Mouse (Mus musculus): ENCODE results near the gene Tinag. TPM values are rescaled to one million over a fixed set of nuclear protein-coding genes. Genes with fewer than 3 reads are reported as not detected.
"Not testable (repeated sequence)": the region's sequence is repeated elsewhere in the genome, so short reads cannot be mapped to it uniquely, and the experiment has no call there.

The Tinag gene
- not detected in 2 replicates for polyA plus RNA-seq (2012; ENCODE audit: insufficient read depth, insufficient read length, low replicate concordance, missing spikeins)

GRCm38 (mm10) chr9:77045585-77045984 lies at the start of gene Tinag:
Gene Tinag (minus strand): TSS chr9:77045794.
- H3K4me3 ChIP-seq (ENCODE audit: insufficient read depth, low read depth, low read length) = no peak within 1 kb of the TSS
- WGBS = 79% methylated on average over 2 of the region's 2 CpGs
- H3K27ac ChIP-seq (ENCODE audit: insufficient read depth, low read depth, low read length) = no peak within 1 kb of the TSS
- TF ChIP-seq CTCF (IDR thresholded peaks at IDR 0.05; ENCODE audit: insufficient read depth, low read depth, low read length) (no peak), POLR2A (IDR thresholded peaks at IDR 0.05; ENCODE audit: insufficient read depth, low read depth, low read length) (no peak)
- H3K4me1 ChIP-seq (ENCODE audit: control insufficient read depth, insufficient read depth, low read length) = no peaks in the 10 kb centered on the region

- H3K4me1 ChIP-seq (ENCODE audit: control insufficient read depth, insufficient read depth, low read length); H3K4me3 ChIP-seq (ENCODE audit: insufficient read depth, low read depth, low read length); H3K27ac ChIP-seq (ENCODE audit: insufficient read depth, low read depth, low read length): not testable (repeated sequence)
- 81% methylated on average over 1 of the region's 1 CpGs for WGBS
These were observed 37.6 kb upstream of the Tinag start for GRCm38 (mm10) chr9:77083221-77083620.

DNA sequence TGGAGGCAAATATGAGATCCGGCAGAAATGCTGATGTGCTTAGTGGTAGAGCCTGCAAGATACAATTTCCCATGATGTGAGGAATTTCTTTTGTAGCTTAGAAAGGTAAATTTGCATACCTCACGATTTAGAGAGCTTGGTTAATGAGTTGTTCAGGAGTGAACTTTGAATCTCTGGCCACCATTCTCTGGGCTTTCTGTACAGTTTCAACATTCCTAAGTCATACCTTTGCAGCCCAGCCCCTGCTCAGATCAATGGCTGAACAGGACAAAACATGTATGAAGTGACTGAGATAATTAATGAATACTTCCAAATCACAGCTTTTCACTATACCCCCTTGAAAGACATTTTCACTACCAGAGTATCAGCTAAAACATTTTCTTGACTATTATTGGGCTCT lies 26.1 kb upstream of the Tinag start:
- TF ChIP-seq POLR2A (IDR thresholded peaks at IDR 0.05; ENCODE audit: insufficient read depth, low read depth, low read length) (no peak), CTCF (IDR thresholded peaks at IDR 0.05; ENCODE audit: insufficient read depth, low read depth, low read length) (no peak)
- WGBS = 74% methylated on average over 2 of the region's 2 CpGs
- Histone ChIP-seq H3K4me1 (ENCODE audit: control insufficient read depth, insufficient read depth, low read length) (no peaks in the 10 kb centered on the region), H3K27ac (ENCODE audit: insufficient read depth, low read depth, low read length) (no peak overlapping the region), H3K4me3 (ENCODE audit: insufficient read depth, low read depth, low read length) (no peak overlapping the region)

GRCm38 (mm10) chr9:77056611-77057010 lies 11.0 kb upstream of the Tinag start:
- H3K4me3 ChIP-seq (ENCODE audit: insufficient read depth, low read depth, low read length) = no peak overlapping the region
- 74% methylated on average over 4 of the region's 4 CpGs for WGBS
- H3K27ac ChIP-seq (ENCODE audit: insufficient read depth, low read depth, low read length) = no peak overlapping the region
- H3K4me1 ChIP-seq (ENCODE audit: control insufficient read depth, insufficient read depth, low read length) = no peaks in the 10 kb centered on the region
- TF ChIP-seq POLR2A (IDR thresholded peaks at IDR 0.05; ENCODE audit: insufficient read depth, low read depth, low read length) = no peak
- TF ChIP-seq CTCF (IDR thresholded peaks at IDR 0.05; ENCODE audit: insufficient read depth, low read depth, low read length) = no peak

DNA sequence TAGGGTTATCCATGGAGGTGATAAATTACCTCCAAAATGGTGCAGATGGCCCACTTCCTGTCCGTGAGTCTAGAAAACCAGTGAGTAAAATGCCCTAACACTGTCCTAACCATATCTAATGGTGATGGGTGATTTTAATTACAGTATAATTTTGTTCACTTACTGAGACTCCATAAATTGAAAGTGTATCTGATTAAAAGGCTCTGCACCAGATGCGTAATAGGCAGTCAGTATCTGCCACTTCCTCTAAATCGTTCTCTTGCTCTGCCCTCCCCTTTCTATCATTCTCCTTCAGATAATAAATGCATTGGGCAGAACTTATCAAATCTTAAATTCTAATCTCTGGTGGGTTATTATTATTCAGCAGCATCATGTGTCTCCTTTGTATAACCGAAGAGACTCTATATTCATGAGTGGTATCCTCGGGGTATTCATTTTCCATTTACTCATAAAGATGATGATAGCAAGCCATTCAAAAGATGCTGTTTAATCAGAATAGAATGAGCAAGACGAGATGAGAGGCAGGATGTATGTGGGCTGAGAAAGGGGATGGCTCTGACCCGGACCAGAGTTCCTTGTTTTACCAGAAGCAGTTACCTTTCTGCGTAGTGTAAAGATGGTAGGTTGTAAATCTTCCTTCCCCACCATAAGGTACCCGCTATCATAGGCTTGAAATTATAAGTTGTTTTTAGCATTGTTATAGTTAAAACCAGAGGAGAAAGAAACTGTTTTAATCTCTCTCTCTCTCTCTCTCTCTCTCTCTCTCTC lies 9.0 kb upstream of the Tinag start:
- Histone ChIP-seq H3K27ac (ENCODE audit: insufficient read depth, low read depth, low read length) (no peak overlapping the region), H3K4me1 (ENCODE audit: control insufficient read depth, insufficient read depth, low read length) (no peaks in the 10 kb centered on the region), H3K4me3 (ENCODE audit: insufficient read depth, low read depth, low read length) (no peak overlapping the region)
- WGBS = 76% methylated on average over 9 of the region's 9 CpGs
- TF ChIP-seq POLR2A (IDR thresholded peaks at IDR 0.05; ENCODE audit: insufficient read depth, low read depth, low read length) = no peak
- TF ChIP-seq CTCF (IDR thresholded peaks at IDR 0.05; ENCODE audit: insufficient read depth, low read depth, low read length) = no peak

DNA sequence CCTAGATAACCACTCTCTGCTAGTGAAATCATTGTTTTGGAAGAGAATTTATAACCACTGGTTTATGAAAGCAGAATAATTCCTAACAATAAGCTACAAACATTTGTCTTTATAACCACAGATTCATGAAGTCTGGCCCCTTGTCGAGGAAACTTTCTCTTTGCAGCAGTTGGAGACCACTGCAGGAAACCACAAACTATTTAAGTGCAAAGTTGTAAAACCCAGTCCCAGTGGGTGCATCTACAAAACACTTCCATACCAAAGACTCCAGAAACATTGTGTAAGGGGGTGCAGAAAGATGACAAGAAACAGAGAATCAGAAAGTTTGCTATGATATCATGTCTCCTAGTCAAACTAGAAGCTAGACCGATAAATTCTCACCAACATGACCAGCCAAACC lies 5.8 kb upstream of the Tinag start:
- TF ChIP-seq CTCF (IDR thresholded peaks at IDR 0.05; ENCODE audit: insufficient read depth, low read depth, low read length) (no peak), POLR2A (IDR thresholded peaks at IDR 0.05; ENCODE audit: insufficient read depth, low read depth, low read length) (no peak)
- no peak overlapping the region for H3K4me3 ChIP-seq (ENCODE audit: insufficient read depth, low read depth, low read length)
- no peak overlapping the region for H3K27ac ChIP-seq (ENCODE audit: insufficient read depth, low read depth, low read length)
- no peaks in the 10 kb centered on the region for H3K4me1 ChIP-seq (ENCODE audit: control insufficient read depth, insufficient read depth, low read length)
- WGBS = 83% methylated on average over 2 of the region's 2 CpGs

DNA sequence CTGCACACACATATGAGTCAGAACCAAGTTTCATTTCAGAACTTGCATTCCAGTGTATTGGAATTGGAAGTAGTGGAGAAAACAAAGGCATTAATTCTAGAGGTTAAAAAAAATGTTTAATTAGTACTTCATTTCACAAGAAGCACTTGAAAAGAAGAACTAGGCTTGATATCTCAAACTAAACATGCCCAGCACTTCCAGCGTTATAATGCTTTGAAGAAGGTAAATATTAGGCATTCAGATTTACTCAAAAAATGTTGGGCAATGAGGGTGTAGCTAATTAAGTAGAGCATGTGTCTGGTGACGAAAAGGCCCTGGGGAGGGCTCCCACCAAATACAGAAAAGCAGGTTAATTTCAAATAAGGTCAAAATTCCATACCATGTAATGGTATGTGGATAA lies 4.1 kb upstream of the Tinag start:
- H3K4me3 ChIP-seq (ENCODE audit: insufficient read depth, low read depth, low read length) = no peak overlapping the region
- TF ChIP-seq CTCF (IDR thresholded peaks at IDR 0.05; ENCODE audit: insufficient read depth, low read depth, low read length) (no peak), POLR2A (IDR thresholded peaks at IDR 0.05; ENCODE audit: insufficient read depth, low read depth, low read length) (no peak)
- no peak overlapping the region for H3K27ac ChIP-seq (ENCODE audit: insufficient read depth, low read depth, low read length)
- no peaks in the 10 kb centered on the region for H3K4me1 ChIP-seq (ENCODE audit: control insufficient read depth, insufficient read depth, low read length)
- 41% methylated on average over 2 of the region's 2 CpGs for WGBS

GRCm38 (mm10) chr9:77046067-77046715 lies 597 bp upstream of the Tinag start:
- no peak for TF ChIP-seq CTCF (IDR thresholded peaks at IDR 0.05; ENCODE audit: insufficient read depth, low read depth, low read length)
- no peak for TF ChIP-seq POLR2A (IDR thresholded peaks at IDR 0.05; ENCODE audit: insufficient read depth, low read depth, low read length)
- no peak overlapping the region for H3K4me3 ChIP-seq (ENCODE audit: insufficient read depth, low read depth, low read length)
- H3K4me1 ChIP-seq (ENCODE audit: control insufficient read depth, insufficient read depth, low read length) = no peaks in the 10 kb centered on the region
- WGBS = 89% methylated on average over 5 of the region's 5 CpGs
- no peak overlapping the region for H3K27ac ChIP-seq (ENCODE audit: insufficient read depth, low read depth, low read length)

DNA sequence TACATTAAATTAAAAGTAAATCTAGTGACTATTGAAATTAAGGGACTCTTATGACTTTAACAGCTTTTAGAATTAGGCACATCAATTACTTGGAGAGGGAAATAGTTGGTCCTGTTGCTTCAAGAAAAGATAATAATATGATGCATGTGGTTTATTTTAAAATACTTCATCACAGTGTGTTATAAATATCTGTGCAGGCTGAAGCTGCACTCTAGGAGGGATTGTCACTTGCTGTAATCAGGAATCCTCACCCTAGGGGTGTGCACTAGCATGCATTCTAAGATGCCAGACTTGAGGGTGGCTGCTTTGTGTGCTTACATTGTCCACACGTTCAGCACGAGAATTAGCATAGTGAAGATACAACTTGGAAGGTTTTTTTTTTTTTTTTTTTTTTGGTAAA lies 10.2 kb downstream of the Tinag start:
- WGBS = 13% methylated on average over 2 of the region's 2 CpGs
- Histone ChIP-seq H3K4me3 (ENCODE audit: insufficient read depth, low read depth, low read length) (no peak overlapping the region), H3K4me1 (ENCODE audit: control insufficient read depth, insufficient read depth, low read length) (no peaks in the 10 kb centered on the region), H3K27ac (ENCODE audit: insufficient read depth, low read depth, low read length) (no peak overlapping the region)
- TF ChIP-seq CTCF (IDR thresholded peaks at IDR 0.05; ENCODE audit: insufficient read depth, low read depth, low read length) = no peak

Data from olfactory bulb, adult 2 months (tissue).